Mouse (Mus musculus) bone marrow, adult 2 months (tissue): ENCODE measurements around the gene Sord. TPM values are rescaled to one million over a fixed set of nuclear protein-coding genes. Genes with fewer than 3 reads are reported as not detected.
A peak's percentile ranks its signal among the peaks of the same experiment; 100 is the strongest.

Source experiments
- H3K27ac ChIP-seq: fragments of 200-500 bp; 2 replicates; pipeline ENCODE4 v1.5.1; 2012; ENCODE audit warnings: low read depth, mild to moderate bottlenecking, control low read depth, inconsistent platforms, low read length; ENCODE audit not compliant: control insufficient read depth, poor library complexity, insufficient read depth
- H3K4me1 ChIP-seq: fragments of 200-500 bp; 2 replicates; pipeline ENCODE4 v1.6.1; 2011; ENCODE audit warnings: low read length; ENCODE audit not compliant: control insufficient read depth, insufficient read depth
- H3K4me3 ChIP-seq: fragments of 200-500 bp; replicated peaks from 2 replicates; pipeline ENCODE3; 2011; ENCODE audit warnings: mild to moderate bottlenecking, low read depth, low read length, control low read depth; ENCODE audit not compliant: control insufficient read depth
- CTCF ChIP-seq: fragments of 200-500 bp; IDR thresholded peaks from 2 replicates; pipeline ENCODE4 v1.5.1; 2011; ENCODE audit warnings: low read length, control low read depth; ENCODE audit not compliant: control insufficient read depth, insufficient read depth
- POLR2A ChIP-seq: fragments of 200-500 bp; IDR thresholded peaks from 2 replicates; pipeline ENCODE4 v1.6.1; 2011; ENCODE audit warnings: low read depth, mild to moderate bottlenecking, control low read depth, low read length, borderline replicate concordance; ENCODE audit not compliant: control insufficient read depth
- WGBS: fragments of 180-500 bp; shearing (Covaris S2); methylation state at CpG from one replicate; pipeline ENCODE4 v1.1.7; 2018; 5-methylcytosine and 5-hydroxymethylcytosine counted together
- polyA plus RNA-seq: library from polyadenylated mRNA; stranded (reverse); fragments of >200 nt; gene quantifications from 2 replicates; pipeline ENCODE4 v1.2.4, GENCODE M21; 2011; ENCODE audit warnings: low replicate concordance; ENCODE audit not compliant: missing spikeins, insufficient read depth, insufficient read length

Sord gene
- polyA plus RNA-seq, 1 experiment, result 72.6 TPM

GRCm38 (mm10) chr2:122233341-122233740 is 1.2 kb upstream of the Sord start:
- H3K4me3 ChIP-seq, result no peak overlapping the region
- H3K27ac ChIP-seq, result no peak overlapping the region

GRCm38 (mm10) chr2:122233759-122234557 is 591 bp upstream of the Sord start:
- Histone ChIP-seq H3K27ac (peak overlapping the region; percentile 70; the same call in 1 of the 2 replicates), H3K4me1 (no peaks in the 10 kb centered on the region), H3K4me3 (peak overlapping the region; percentile 92)
- WGBS, result 16% methylated on average over 26 of the region's 26 CpGs
- TF ChIP-seq CTCF (no peak), POLR2A (no peak)

More at GRCm38 (mm10) chr2:122233341-122233740, 1.2 kb upstream of the Sord start:
- WGBS, result 63% methylated on average over 5 of the region's 5 CpGs
- no peak for TF ChIP-seq POLR2A
- no peak for TF ChIP-seq CTCF
- no peaks in the 10 kb centered on the region for H3K4me1 ChIP-seq

- TF ChIP-seq POLR2A, result no peak
- Histone ChIP-seq H3K27ac (no peak overlapping the region), H3K4me1 (no peaks in the 10 kb centered on the region), H3K4me3 (no peak overlapping the region)
- WGBS, result 8% methylated on average over 2 of the region's 2 CpGs
Measured at GRCm38 (mm10) chr2:122235425-122235824, 876 bp downstream of the Sord start.

GRCm38 (mm10) chr2:122236321-122236720 is 1.8 kb downstream of the Sord start:
- Histone ChIP-seq H3K4me3 (no peak overlapping the region), H3K27ac (no peak overlapping the region), H3K4me1 (no peaks in the 10 kb centered on the region)
- no peak for TF ChIP-seq CTCF
- TF ChIP-seq POLR2A, result no peak

- H3K4me3 ChIP-seq, result no peak overlapping the region
- WGBS, result 96% methylated on average over 2 of the region's 2 CpGs
- TF ChIP-seq CTCF (no peak), POLR2A (no peak)
- H3K4me1 ChIP-seq, result no peaks in the 10 kb centered on the region
- no peak overlapping the region for H3K27ac ChIP-seq
Measured at GRCm38 (mm10) chr2:122237891-122238470, 3.4 kb downstream of the Sord start.

GRCm38 (mm10) chr2:122240735-122241134 is 6.2 kb downstream of the Sord start:
- no peak overlapping the region for H3K27ac ChIP-seq
- no peak overlapping the region for H3K4me3 ChIP-seq
- H3K4me1 ChIP-seq, result no peaks in the 10 kb centered on the region; the same call in 1 of the 2 replicates

DNA sequence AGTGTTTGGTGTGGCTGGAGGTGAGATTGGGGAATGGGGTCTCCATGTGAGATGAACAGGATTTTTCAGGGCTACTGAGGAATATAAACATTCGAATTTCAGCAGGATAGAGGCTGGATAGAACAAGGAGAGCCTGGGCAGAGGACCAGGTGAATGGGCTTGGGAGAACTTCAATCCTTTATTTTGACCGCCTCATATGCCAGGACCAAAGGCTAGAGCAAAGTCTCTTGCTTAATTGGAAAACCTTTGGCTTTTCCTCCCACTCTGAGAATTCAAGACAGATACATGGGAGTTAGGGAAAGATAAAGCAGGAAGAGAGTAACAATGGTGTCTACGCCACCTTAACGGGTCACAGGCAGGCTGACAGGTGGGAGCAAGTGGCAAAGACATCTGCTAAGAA is 6.7 kb downstream of the Sord start:
- Histone ChIP-seq H3K27ac (no peak overlapping the region), H3K4me1 (no peaks in the 10 kb centered on the region; the same call in 1 of the 2 replicates), H3K4me3 (no peak overlapping the region)
- WGBS, result 82% methylated on average over 4 of the region's 4 CpGs
- TF ChIP-seq CTCF (no peak), POLR2A (no peak)

More at GRCm38 (mm10) chr2:122240735-122241134, 6.2 kb downstream of the Sord start:
- TF ChIP-seq POLR2A, result no peak
- no peak for TF ChIP-seq CTCF

GRCm38 (mm10) chr2:122241935-122242334 is 7.4 kb downstream of the Sord start:
- no peak overlapping the region for H3K4me3 ChIP-seq
- TF ChIP-seq CTCF (no peak), POLR2A (no peak)
- WGBS, result 43% methylated on average over 6 of the region's 6 CpGs
- no peaks in the 10 kb centered on the region; the same call in 1 of the 2 replicates for H3K4me1 ChIP-seq
- no peak overlapping the region for H3K27ac ChIP-seq

DNA sequence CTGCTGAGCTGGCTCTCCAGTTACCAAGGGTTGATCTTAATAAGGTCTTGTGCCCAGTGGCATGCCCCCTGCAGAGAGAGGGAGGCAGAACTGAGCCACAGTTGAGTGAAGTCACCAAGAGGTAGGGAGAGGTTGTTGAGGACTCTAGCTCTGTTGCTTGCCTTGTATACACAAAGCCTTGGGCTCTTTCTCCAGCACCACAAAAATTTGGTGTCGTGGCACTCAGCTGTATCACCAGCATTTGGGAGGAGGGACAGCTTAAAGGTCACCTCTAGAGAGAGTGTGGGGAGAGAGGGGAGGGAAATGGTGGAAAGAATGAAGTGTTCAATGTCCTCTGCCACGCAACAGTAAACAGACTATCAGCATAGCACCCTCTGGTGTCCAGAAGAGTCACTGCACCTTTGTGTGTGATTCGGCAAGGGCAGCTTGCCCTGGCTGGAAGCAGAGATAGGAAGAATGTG is 9.2 kb downstream of the Sord start:
- TF ChIP-seq CTCF, result peak; percentile 93
- TF ChIP-seq POLR2A, result no peak
- 8% methylated on average over 3 of the region's 3 CpGs for WGBS
- Histone ChIP-seq H3K4me1 (no peaks in the 10 kb centered on the region; the same call in 1 of the 2 replicates), H3K4me3 (no peak overlapping the region), H3K27ac (no peak overlapping the region)
